ENCODE assay signal across 8 mouse cellular contexts in the genomic region with DNA sequence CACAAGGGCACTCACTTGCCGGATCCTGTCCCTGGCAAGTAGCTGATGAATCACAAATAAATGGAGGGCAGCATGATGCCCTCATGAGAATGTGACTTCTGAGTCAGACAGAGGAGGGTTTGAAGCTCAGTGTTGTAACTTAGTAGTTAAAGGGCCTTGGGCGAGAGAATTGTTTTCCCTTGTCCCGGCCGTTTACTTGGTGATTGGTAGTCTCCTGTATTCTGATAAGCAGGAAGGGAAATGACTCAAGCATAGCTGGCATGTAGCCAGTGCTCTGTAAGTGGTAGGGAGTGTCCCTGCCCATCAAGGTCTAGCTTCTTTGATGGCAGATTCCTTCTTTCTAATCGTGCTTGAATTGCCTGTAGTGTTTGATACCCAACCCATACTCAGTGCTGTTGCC. TPM values are rescaled to one million over a fixed set of nuclear protein-coding genes. Genes with fewer than 3 reads are reported as not detected.
A peak's percentile ranks its signal among the peaks of the same experiment; 100 is the strongest.
DNase-seq lines count a peak whose midpoint lies in the region; ATAC-seq and TF ChIP-seq lines count a peak whose summit lies in the region.

No protein-coding gene starts in this region.

- DNase-seq in kidney, postnatal 25 days = peak; percentile 38 to 45
- DNase-seq in kidney, adult 8-10 months = no peak
- DNase-seq in adrenal gland, adult 2 months = peak; percentile 91
- peak; percentile 22 to 28 for DNase-seq in heart, postnatal 36 days
- DNase-seq in stomach, postnatal 0 days (ENCODE audit: low spot score) = peak; percentile 80
- DNase-seq in retina, embryonic 14.5 days (ENCODE audit: low spot score) = no peak
- no peak for DNase-seq in hindbrain, embryonic 11.5 days (ENCODE audit: low spot score)
- no peak for DNase-seq in natural killer cell, adult 2 months (ENCODE audit: low spot score in 2 of 2)

- 39% methylated on average over 5 of the region's 5 CpGs for WGBS in stomach, postnatal 0 days
- 81% methylated on average over 5 of the region's 5 CpGs for WGBS in hindbrain, embryonic 11.5 days

- no peak overlapping the region for H3K9ac ChIP-seq in stomach, postnatal 0 days (ENCODE audit: low read length)
- no peak overlapping the region for H3K9ac ChIP-seq in hindbrain, embryonic 11.5 days (ENCODE audit: low read depth, low read length)

- peak; percentile 64 for TF ChIP-seq EP300 in stomach, postnatal 0 days (optimal IDR thresholded peaks at IDR 0.05)

- no peak overlapping the region for H3K4me2 ChIP-seq in stomach, postnatal 0 days (replicated peaks; ENCODE audit: low read depth)
- no peak overlapping the region for H3K4me2 ChIP-seq in hindbrain, embryonic 11.5 days (replicated peaks; ENCODE audit: low read depth, low read length)

- H3K9me3 ChIP-seq in stomach, postnatal 0 days (ENCODE audit: control insufficient read depth, low read length) = no peaks in the 10 kb centered on the region
- H3K9me3 ChIP-seq in hindbrain, embryonic 11.5 days (ENCODE audit: control insufficient read depth, low read length) = no peaks in the 10 kb centered on the region

- no peak overlapping the region for H3K4me3 ChIP-seq in stomach, postnatal 0 days (ENCODE audit: low read depth, low read length)
- H3K4me3 ChIP-seq in hindbrain, embryonic 11.5 days (ENCODE audit: low read depth, low read length) = no peak overlapping the region

- H3K27me3 ChIP-seq in stomach, postnatal 0 days (ENCODE audit: control insufficient read depth, insufficient read depth, low read length) = no peaks in the 10 kb centered on the region
- no peaks in the 10 kb centered on the region for H3K27me3 ChIP-seq in hindbrain, embryonic 11.5 days (ENCODE audit: control insufficient read depth, insufficient read depth, low read length)

- no peak for TF ChIP-seq CTCF in stomach, postnatal 0 days (IDR thresholded peaks at IDR 0.05; ENCODE audit: low read depth)

- no peaks in the 10 kb centered on the region for H3K4me1 ChIP-seq in stomach, postnatal 0 days (replicated peaks; ENCODE audit: control insufficient read depth, insufficient read depth)
- H3K4me1 ChIP-seq in hindbrain, embryonic 11.5 days (replicated peaks; ENCODE audit: control insufficient read depth, insufficient read depth, low read length) = 0 out of 2 replicates have a peak, but pooled peaks cover 2% of the 10 kb centered on the region

- no peaks in the 10 kb centered on the region for H3K36me3 ChIP-seq in stomach, postnatal 0 days (ENCODE audit: control insufficient read depth, insufficient read depth, low read length)
- no peaks in the 10 kb centered on the region for H3K36me3 ChIP-seq in hindbrain, embryonic 11.5 days (ENCODE audit: control insufficient read depth, insufficient read depth, low read length)

- peak; percentile 96 for ATAC-seq in stomach, postnatal 0 days (ENCODE audit: low FRiP score, low TSS enrichment)
- no peak for ATAC-seq in hindbrain, embryonic 11.5 days (ENCODE audit: low FRiP score)

- intact Hi-C loops in heart, postnatal 36 days (cut with DNase I) = loop anchor here (2.0 to 5.0 kb wide), 2 partner anchors 57 to 107 kb away; no protein-coding TSS in a partner anchor

- no peak overlapping the region for H3K27ac ChIP-seq in stomach, postnatal 0 days (replicated peaks)
- no peak overlapping the region for H3K27ac ChIP-seq in hindbrain, embryonic 11.5 days (ENCODE audit: low read depth, low read length)

RNA-seq across cellular contexts. Expression of gene Cadm1, which starts 59.9 kb away (rescaled TPM):
- total RNA-seq in adrenal gland, adult 2 months (2021) = 10 to 100 TPM; 33.5 to 47.7 TPM
- 6.6 and 7.3 TPM in 2 replicates for polyA plus RNA-seq in adrenal gland, adult 2 months (2012; rRNA removed)
- 1 to 10 TPM; 2.0 to 2.8 TPM for total RNA-seq in heart, postnatal 36 days (2021)
- 18.3 and 20.0 TPM in 2 replicates for polyA plus RNA-seq in stomach, postnatal 0 days (2015; fragmentation: Nextera tagmentation; extraction: Ambion mirVana)
- 150 and 160 TPM in 2 replicates for polyA plus RNA-seq in hindbrain, embryonic 11.5 days (2014; fragmentation: Nextera tagmentation; extraction: Ambion mirVana)

Comparison
In these comparisons a context has a peak if more than half of its experiments do, and no peak if none do; other contexts are left out.
1. DNase-seq: peak in kidney, postnatal 25 days (2 of 2), adrenal gland, adult 2 months (single experiment), heart, postnatal 36 days (2 of 2) and stomach, postnatal 0 days (single experiment); none in kidney, adult 8-10 months (0 of 2), retina, embryonic 14.5 days (single experiment), hindbrain, embryonic 11.5 days (single experiment) and natural killer cell, adult 2 months (0 of 2).